8 mouse cellular contexts compared by ENCODE assay signal in the genomic region with DNA sequence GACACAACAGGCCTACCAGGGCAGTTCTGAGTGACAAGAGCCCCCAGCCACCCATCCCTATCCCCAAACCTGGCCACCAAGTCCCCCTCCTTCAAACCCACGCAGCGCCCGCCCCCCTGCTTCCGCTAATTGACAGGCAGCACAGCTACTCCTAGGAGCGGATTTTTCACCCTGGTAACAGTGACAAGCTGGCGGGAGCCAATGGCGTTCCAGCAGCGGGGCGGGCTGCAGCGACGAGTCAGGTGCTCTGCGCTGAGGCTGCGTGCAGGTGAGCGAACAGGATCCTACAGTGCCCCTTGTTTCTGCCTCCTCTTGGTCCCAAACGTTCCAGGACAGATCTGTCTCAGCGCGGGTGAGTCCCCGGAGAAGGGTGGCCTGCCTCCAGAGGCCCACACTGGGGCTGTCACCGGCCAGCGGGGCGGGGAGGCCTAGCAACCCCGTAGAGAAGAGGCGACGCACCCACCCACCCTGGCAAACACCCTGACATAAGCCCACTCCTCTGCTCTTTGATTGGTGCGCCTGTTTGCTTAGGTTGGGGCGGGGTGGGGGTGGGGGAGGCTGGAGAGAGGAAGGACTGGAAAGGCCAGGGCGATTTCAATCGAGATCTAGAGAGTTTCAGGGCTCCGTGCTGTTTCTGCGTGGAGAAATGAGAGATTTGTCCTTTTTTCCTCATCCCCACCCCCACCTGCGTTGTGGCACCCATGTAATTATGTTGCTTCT. TPM values are rescaled to one million over a fixed set of nuclear protein-coding genes. Genes with fewer than 3 reads are reported as not detected.
DNase-seq lines count a peak whose midpoint lies in the region; ATAC-seq lines count a peak whose summit lies in the region.

A gene (plus strand): TSS at position 183 of the 720 bp plus-strand sequence.

- ATAC-seq in inflammation-experienced regulatory T-cells, adult 6 months = peak; percentile 97
- peak; percentile 91 for ATAC-seq in megakaryocyte progenitor cell, adult 5-6 weeks (replicated peaks; ENCODE audit: poor library complexity)

- peak; percentile 90 to 94 for DNase-seq in adrenal gland, adult (ENCODE audit: inconsistent age in 2 of 2, low spot score in 1 of 2)
- DNase-seq in embryo, embryonic 10.5 days (ENCODE audit: low spot score) = peak; percentile 82
- peak; percentile 77 for DNase-seq in gastrocnemius, postnatal 14 days
- DNase-seq in left cerebral cortex, adult 9 months (ENCODE audit: low spot score in 2 of 2) = peak; percentile 81 to 92
- DNase-seq in right cerebral cortex, postnatal 14 days = peak; percentile 88
- DNase-seq in urinary bladder, postnatal 25 days (ENCODE audit: low spot score) = peak; percentile 74

- intact Hi-C loops in gastrocnemius, postnatal 14 days (cut with DNase I; ENCODE audit: low total_unique reads) = no loop called here

RNA-seq across cellular contexts. Expression of the gene that starts here (rescaled TPM):
- total RNA-seq in gastrocnemius, postnatal 14 days (2021) = 1 to 10 TPM; 5.1 to 5.2 TPM
- polyA plus RNA-seq in inflammation-experienced regulatory T-cells, adult 6 months (2017; shearing (Covaris generic)) = 1 to 10 TPM; 5.0 to 9.7 (median 7.6) TPM
- 5.2 and 5.6 TPM in 2 replicates for total RNA-seq in megakaryocyte progenitor cell, adult 5-6 weeks (2015)
- total RNA-seq in megakaryocyte progenitor cell, adult 5-6 weeks (2017) = 9.1 and 12.2 TPM in 2 replicates

Comparison
In these comparisons a context has a peak if more than half of its experiments do, and no peak if none do; other contexts are left out.
1. Peak in every context shown above with its lines: DNase-seq and ATAC-seq.